Mouse (Mus musculus) small intestine, adult 2 months (tissue): ENCODE data around the gene Nme9. TPM values are rescaled to one million over a fixed set of nuclear protein-coding genes. Genes with fewer than 3 reads are reported as not detected.

Source experiments
- H3K27ac ChIP-seq: fragments of 200-500 bp; 2 replicates; pipeline ENCODE4 v1.5.1; 2012; ENCODE audit warnings: low read depth, low read length, control low read depth, inconsistent platforms; ENCODE audit not compliant: insufficient read depth
- H3K27me3 ChIP-seq: fragments of 200-500 bp; 2 replicates; pipeline ENCODE4 v1.6.1; 2012; ENCODE audit warnings: mild to moderate bottlenecking, moderate library complexity, low read length, inconsistent platforms; ENCODE audit not compliant: control insufficient read depth, insufficient read depth
- H3K36me3 ChIP-seq: fragments of 200-500 bp; 2 replicates; pipeline ENCODE4 v1.6.1; 2012; ENCODE audit warnings: mild to moderate bottlenecking, low read length, control low read depth, inconsistent platforms; ENCODE audit not compliant: control insufficient read depth, insufficient read depth
- H3K4me1 ChIP-seq: fragments of 200-500 bp; 2 replicates; pipeline ENCODE4 v1.6.1; 2012; ENCODE audit warnings: low read length, inconsistent platforms, mixed read lengths; ENCODE audit not compliant: control insufficient read depth, insufficient read depth, insufficient read length
- H3K4me3 ChIP-seq: fragments of 200-500 bp; 2 replicates; pipeline ENCODE4 v1.5.1; 2012; ENCODE audit warnings: low read depth, mild to moderate bottlenecking, control low read depth, inconsistent platforms, low read length, moderate library complexity
- CTCF ChIP-seq: fragments of 200-500 bp; IDR thresholded peaks from 2 replicates; pipeline ENCODE4 v1.5.1; 2012; ENCODE audit warnings: low read depth, mild to moderate bottlenecking, control low read depth, inconsistent platforms, low read length, moderate library complexity, mixed read lengths; ENCODE audit not compliant: insufficient replicate concordance, insufficient read length; ENCODE audit errors: extremely low read depth
- POLR2A ChIP-seq: fragments of 200-500 bp; IDR thresholded peaks from 2 replicates; pipeline ENCODE4 v1.6.1; 2012; ENCODE audit warnings: low read depth, mild to moderate bottlenecking, control low read depth, inconsistent platforms, low read length, moderate library complexity
- WGBS: fragments of 180-500 bp; shearing (Covaris S2); methylation state at CpG from one replicate; pipeline ENCODE4 v1.1.7; 2018; 5-methylcytosine and 5-hydroxymethylcytosine counted together
- polyA plus RNA-seq: library from polyadenylated mRNA; depleted of rRNA; stranded (reverse); fragments of >200 nt; gene quantifications from 2 replicates; pipeline ENCODE4 v1.2.3, GENCODE M21; 2012; rRNA removed

The Nme9 gene
- 0.19 and 0.43 TPM in 2 replicates for polyA plus RNA-seq

GRCm38 (mm10) chr9:99451161-99451560 lies at the start of gene Nme9:
Gene Nme9 (plus strand): TSS chr9:99451475.
- Histone ChIP-seq H3K27me3 (no peaks in the 10 kb centered on the region), H3K4me1 (peaks cover 2% of the 10 kb centered on the region), H3K4me3 (no peak within 1 kb of the TSS; the same call in 1 of the 2 replicates), H3K36me3 (no peaks in the 10 kb centered on the region), H3K27ac (no peak within 1 kb of the TSS)
- no peak for TF ChIP-seq POLR2A
- 3% methylated on average over 14 of the region's 14 CpGs for WGBS

- Histone ChIP-seq H3K36me3 (no peaks in the 10 kb centered on the region), H3K4me3 (no peak overlapping the region), H3K27ac (no peak overlapping the region), H3K4me1 (no peaks in the 10 kb centered on the region), H3K27me3 (no peaks in the 10 kb centered on the region)
- 74% methylated on average over 3 of the region's 3 CpGs for WGBS
- TF ChIP-seq CTCF, result no peak
- TF ChIP-seq POLR2A, result no peak
Observed at GRCm38 (mm10) chr9:99409280-99409679, 42.0 kb upstream of the Nme9 start.

GRCm38 (mm10) chr9:99411093-99411492 lies 40.2 kb upstream of the Nme9 start:
- TF ChIP-seq CTCF, result no peak
- TF ChIP-seq POLR2A, result no peak
- 87% methylated on average over 5 of the region's 5 CpGs for WGBS
- no peaks in the 10 kb centered on the region for H3K36me3 ChIP-seq
- no peak overlapping the region for H3K4me3 ChIP-seq
- no peaks in the 10 kb centered on the region; the same call in 1 of the 2 replicates for H3K4me1 ChIP-seq
- no peak overlapping the region for H3K27ac ChIP-seq
- no peaks in the 10 kb centered on the region for H3K27me3 ChIP-seq

- TF ChIP-seq CTCF (no peak), POLR2A (no peak)
- H3K4me1 ChIP-seq, result no peaks in the 10 kb centered on the region; the same call in 1 of the 2 replicates
- 0 out of 2 replicates have a peak overlapping the region, but pooled peaks have one; percentile 15 for H3K27ac ChIP-seq
- no peak overlapping the region for H3K4me3 ChIP-seq
- H3K27me3 ChIP-seq, result no peaks in the 10 kb centered on the region
- H3K36me3 ChIP-seq, result no peaks in the 10 kb centered on the region
- 84% methylated on average over 4 of the region's 4 CpGs for WGBS
Observed at GRCm38 (mm10) chr9:99411785-99412184, 39.5 kb upstream of the Nme9 start.

- TF ChIP-seq CTCF, result no peak
- TF ChIP-seq POLR2A, result no peak
- no peaks in the 10 kb centered on the region for H3K27me3 ChIP-seq
- no peaks in the 10 kb centered on the region for H3K36me3 ChIP-seq
- H3K4me3 ChIP-seq, result no peak overlapping the region
- 81% methylated on average over 3 of the region's 3 CpGs for WGBS
- no peaks in the 10 kb centered on the region; the same call in 1 of the 2 replicates for H3K4me1 ChIP-seq
- 0 out of 2 replicates have a peak overlapping the region, but pooled peaks have one; percentile 4 for H3K27ac ChIP-seq
Observed at GRCm38 (mm10) chr9:99416809-99417208, 34.5 kb upstream of the Nme9 start.

GRCm38 (mm10) chr9:99417288-99417846 lies 33.9 kb upstream of the Nme9 start:
- Histone ChIP-seq H3K27ac (no peak overlapping the region), H3K36me3 (no peaks in the 10 kb centered on the region)
- WGBS, result 67% methylated on average over 4 of the region's 4 CpGs

GRCm38 (mm10) chr9:99418377-99418776 lies 32.9 kb upstream of the Nme9 start:
- TF ChIP-seq CTCF (no peak), POLR2A (no peak)
- H3K27me3 ChIP-seq, result no peaks in the 10 kb centered on the region
- WGBS, result 72% methylated on average over 5 of the region's 5 CpGs
- H3K4me3 ChIP-seq, result no peak overlapping the region
- no peak overlapping the region for H3K27ac ChIP-seq
- peaks cover 2% of the 10 kb centered on the region; the same call in 1 of the 2 replicates for H3K4me1 ChIP-seq
- H3K36me3 ChIP-seq, result no peaks in the 10 kb centered on the region

More at GRCm38 (mm10) chr9:99417288-99417846, 33.9 kb upstream of the Nme9 start:
- Histone ChIP-seq H3K27me3 (no peaks in the 10 kb centered on the region), H3K4me1 (peaks cover 2% of the 10 kb centered on the region; the same call in 1 of the 2 replicates), H3K4me3 (no peak overlapping the region)
- TF ChIP-seq CTCF (no peak), POLR2A (no peak)
